Mouse (Mus musculus): ENCODE measurements around the gene Krtap26-1.

Krtap26-1 gene

GRCm38 (mm10) chr16:88647358-88647846 is at the start of gene Krtap26-1:
Krtap26-1 (minus strand) TSS chr16:88647796.
- DNase-seq (ENCODE audit: low spot score), result no peak

GRCm38 (mm10) chr16:88696256-88696655 is 48.7 kb upstream of the Krtap26-1 start:
- DNase-seq (ENCODE audit: low spot score), result no peak

GRCm38 (mm10) chr16:88681282-88681681 is 33.7 kb upstream of the Krtap26-1 start:
- no peak for DNase-seq (ENCODE audit: low spot score)

GRCm38 (mm10) chr16:88679099-88679498 is 31.5 kb upstream of the Krtap26-1 start:
- DNase-seq (ENCODE audit: low spot score), result no peak

GRCm38 (mm10) chr16:88671571-88671970 is 24.0 kb upstream of the Krtap26-1 start, which contains the start of gene Krtap27-1:
Krtap27-1 (minus strand) TSS chr16:88671671.
- DNase-seq (ENCODE audit: low spot score), result no peak

- no peak for DNase-seq (ENCODE audit: low spot score)
These were observed 9.8 kb upstream of the Krtap26-1 start for GRCm38 (mm10) chr16:88657426-88657825.

GRCm38 (mm10) chr16:88651952-88652351 is 4.4 kb upstream of the Krtap26-1 start:
- no peak for DNase-seq (ENCODE audit: low spot score)

GRCm38 (mm10) chr16:88651082-88651481 is 3.5 kb upstream of the Krtap26-1 start:
- no peak for DNase-seq (ENCODE audit: low spot score)

- DNase-seq (ENCODE audit: low spot score), result no peak
These were observed 1.1 kb downstream of the Krtap26-1 start for GRCm38 (mm10) chr16:88646366-88647111.

- DNase-seq (ENCODE audit: low spot score), result no peak
These were observed 7.5 kb downstream of the Krtap26-1 start for GRCm38 (mm10) chr16:88640053-88640452.

- no peak for DNase-seq (ENCODE audit: low spot score)
These were observed 12.5 kb downstream of the Krtap26-1 start for GRCm38 (mm10) chr16:88635142-88635541.

GRCm38 (mm10) chr16:88631474-88631873 is 16.1 kb downstream of the Krtap26-1 start:
- DNase-seq (ENCODE audit: low spot score), result no peak

- DNase-seq (ENCODE audit: low spot score), result no peak
These were observed 20.0 kb downstream of the Krtap26-1 start, which contains the start of gene 2310079G19Rik for GRCm38 (mm10) chr16:88627566-88627965. 2310079G19Rik (minus strand) TSS chr16:88627666.

GRCm38 (mm10) chr16:88612712-88613111 is 34.9 kb downstream of the Krtap26-1 start:
- DNase-seq (ENCODE audit: low spot score), result no peak

GRCm38 (mm10) chr16:88611922-88612321 is 35.7 kb downstream of the Krtap26-1 start, which contains the start of gene Krtap24-1:
Krtap24-1 (minus strand) TSS chr16:88612279.
- no peak for DNase-seq (ENCODE audit: low spot score)

GRCm38 (mm10) chr16:88604570-88604969 is 43.0 kb downstream of the Krtap26-1 start:
- no peak for DNase-seq (ENCODE audit: low spot score)

- no peak for DNase-seq (ENCODE audit: low spot score)
These were observed 45.1 kb downstream of the Krtap26-1 start for GRCm38 (mm10) chr16:88602464-88602863.

- DNase-seq (ENCODE audit: low spot score), result no peak
These were observed 47.3 kb downstream of the Krtap26-1 start for GRCm38 (mm10) chr16:88600303-88600702.

- no peak for DNase-seq (ENCODE audit: low spot score)
These were observed 47.9 kb downstream of the Krtap26-1 start for GRCm38 (mm10) chr16:88599504-88600237.

All from spleen, adult 12 weeks (tissue).